Mouse (Mus musculus): ENCODE measurements at regions not wholly inside any gene's neighbourhood (a gene's known extent, or its start where the extent isn't known, plus 50 kb on each side); places are given as distances from the start of the nearest gene placed in this dataset.
"Not testable (repeated sequence)": the region's sequence is repeated elsewhere in the genome, so short reads cannot be mapped to it uniquely, and the experiment has no call there.

GRCm38 (mm10) chr16:80893761-80894160 is 306.7 kb upstream of the Ncam2 start:
- DNase-seq (ENCODE audit: low spot score in 2 of 2), result peak; percentile 45 to 92
- intact Hi-C loops (cut with DNase I), result loop anchor here (5.0 kb wide), 1 partner anchor 89 kb away; no protein-coding TSS in a partner anchor

DNA sequence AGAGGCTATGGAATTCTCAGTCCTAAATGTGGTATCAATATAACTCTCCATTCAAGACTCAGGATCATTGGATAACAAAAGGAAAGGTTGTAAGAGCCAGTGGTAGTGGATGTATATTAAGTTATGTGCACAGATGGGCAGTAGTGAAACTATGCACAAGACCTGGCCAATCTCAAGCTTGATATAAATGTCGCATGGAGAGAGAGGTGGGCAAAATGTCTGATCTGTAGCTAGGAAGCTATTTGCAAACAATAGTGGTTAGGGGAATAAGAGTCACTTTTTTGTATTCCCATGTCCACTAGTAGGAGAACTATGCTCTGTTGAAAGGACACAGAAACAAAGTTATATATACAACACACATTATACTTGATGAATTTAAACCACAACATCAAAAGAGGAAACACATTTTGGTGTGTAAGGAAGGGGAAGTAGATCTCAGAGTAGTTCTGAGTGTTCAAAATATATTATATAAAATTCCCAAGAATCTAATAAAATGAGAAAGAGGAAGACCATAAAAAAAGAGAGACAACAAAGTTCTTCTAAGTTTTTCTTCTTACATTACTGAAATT is 279.7 kb upstream of the Ncam2 start:
- DNase-seq (ENCODE audit: low spot score in 2 of 2), result no peak
- intact Hi-C loops (cut with DNase I), result no loop called here

GRCm38 (mm10) chr16:80931017-80931416 is 269.5 kb upstream of the Ncam2 start:
- no peak for DNase-seq (ENCODE audit: low spot score in 2 of 2)
- intact Hi-C loops (cut with DNase I), result no loop called here

DNA sequence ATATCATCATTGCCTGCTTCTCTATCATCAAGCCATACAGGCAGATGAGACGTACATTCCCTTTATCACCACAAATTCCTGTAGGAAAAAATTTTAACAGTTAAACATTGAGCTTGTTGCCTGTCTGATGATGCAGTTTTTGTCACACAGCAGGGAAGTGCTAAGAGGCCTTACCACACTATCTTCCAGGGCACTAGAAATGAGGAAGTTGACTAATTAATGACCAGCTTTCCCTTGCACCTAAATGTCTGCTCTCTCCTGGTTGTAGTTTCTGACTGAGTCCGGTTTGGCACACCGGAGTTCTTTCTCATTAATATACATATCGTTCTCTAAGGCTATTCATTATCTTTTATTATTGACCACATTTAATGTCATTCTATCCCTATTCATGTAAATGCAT is 269.0 kb upstream of the Ncam2 start:
- intact Hi-C loops (cut with DNase I), result no loop called here
- DNase-seq (ENCODE audit: low spot score in 2 of 2), result no peak

- intact Hi-C loops (cut with DNase I), result no loop called here
- no peak for DNase-seq (ENCODE audit: low spot score in 2 of 2)
Observed at GRCm38 (mm10) chr16:80935741-80936140, 264.8 kb upstream of the Ncam2 start.

GRCm38 (mm10) chr16:80962141-80962540 is 238.4 kb upstream of the Ncam2 start:
- intact Hi-C loops (cut with DNase I), result no loop called here
- no peak for DNase-seq (ENCODE audit: low spot score in 2 of 2)

DNA sequence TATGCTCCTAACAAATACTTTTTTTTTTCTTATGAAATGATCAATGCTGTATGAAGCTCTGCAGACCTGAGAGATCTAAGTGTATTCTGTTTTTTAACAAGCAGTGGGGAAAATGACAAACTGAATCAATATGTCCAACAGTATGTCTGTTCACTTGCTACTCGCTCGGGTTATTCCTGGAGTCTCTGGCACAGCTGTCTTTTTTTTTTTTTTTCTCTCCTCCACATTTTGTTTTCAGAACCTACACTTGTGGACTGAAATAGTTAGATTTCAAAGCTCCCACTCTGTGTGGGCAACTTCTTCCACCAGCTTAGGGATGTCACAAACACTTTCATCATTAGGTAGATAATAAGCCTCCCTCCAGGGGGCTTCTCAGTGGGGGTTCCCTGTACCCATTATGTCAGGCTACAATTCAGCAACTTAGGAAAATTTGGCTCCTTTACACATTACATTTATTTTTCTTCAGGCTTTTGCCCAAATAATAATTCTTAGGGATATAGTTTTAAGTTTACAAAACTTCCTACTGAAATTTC is 218.9 kb upstream of the Ncam2 start:
- intact Hi-C loops (cut with DNase I), result loop anchor here (5.0 kb wide), 1 partner anchor 89 kb away; no protein-coding TSS in a partner anchor
- peak; percentile 1 to 49 for DNase-seq (ENCODE audit: low spot score in 2 of 2)

DNA sequence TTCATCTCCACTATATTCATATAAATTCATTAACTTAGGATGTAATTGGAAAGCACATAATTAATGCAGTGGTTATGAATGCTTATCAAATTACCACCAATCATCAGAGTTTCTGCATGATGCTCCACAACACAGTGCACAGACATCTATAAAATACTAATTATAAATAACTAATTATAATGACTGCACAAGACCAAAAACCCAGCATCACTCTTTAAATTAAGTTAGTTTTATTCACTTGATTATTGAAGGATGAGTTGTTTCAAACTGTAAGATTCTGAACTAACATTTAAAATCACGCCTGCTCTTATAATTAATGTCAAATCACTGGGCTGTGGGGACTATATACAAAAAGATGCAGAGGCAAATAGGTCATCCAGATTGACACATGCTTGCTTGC is 212.7 kb upstream of the Ncam2 start:
- no peak for DNase-seq (ENCODE audit: low spot score in 2 of 2)
- intact Hi-C loops (cut with DNase I), result no loop called here

DNA sequence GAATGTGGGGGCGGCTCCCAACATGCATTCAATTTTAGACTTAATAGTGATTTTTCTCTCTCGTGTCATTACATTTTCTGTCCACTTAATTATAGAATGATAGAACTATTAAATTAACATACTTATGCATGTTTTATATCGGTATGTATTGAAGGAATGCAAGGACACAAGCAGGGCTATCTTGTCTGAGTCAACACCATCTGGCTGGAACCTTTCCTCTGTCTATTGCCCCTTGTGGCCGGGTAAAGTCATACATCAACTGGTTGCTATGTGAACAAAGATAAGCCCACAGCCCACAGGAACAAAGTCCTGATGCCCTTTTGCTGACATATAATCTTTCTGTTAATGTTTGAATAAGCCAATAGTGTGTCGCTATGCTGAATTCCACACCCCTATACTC is 163.7 kb upstream of the Ncam2 start:
- intact Hi-C loops (cut with DNase I); DNase-seq (ENCODE audit: low spot score in 2 of 2): not testable (repeated sequence)

DNA sequence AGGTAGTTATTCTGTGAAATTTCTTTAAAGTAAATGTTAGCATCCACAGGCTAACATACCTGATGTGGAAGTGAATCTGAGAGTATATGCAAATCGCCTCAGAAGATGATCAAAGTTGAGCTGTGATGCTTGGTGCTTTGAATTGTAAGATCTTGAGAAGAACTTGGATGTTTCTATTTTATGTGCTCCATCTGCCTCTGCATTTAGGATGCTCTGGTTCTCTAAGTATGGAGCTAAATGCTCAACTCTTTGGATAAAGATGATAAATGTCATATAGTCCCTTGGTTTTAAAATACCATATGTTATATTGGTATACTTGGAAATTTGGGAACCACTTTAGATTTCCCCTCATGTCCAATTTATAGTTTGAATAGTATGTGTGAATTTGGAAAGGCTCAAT is 159.2 kb upstream of the Ncam2 start:
- intact Hi-C loops (cut with DNase I), result no loop called here
- DNase-seq (ENCODE audit: low spot score in 2 of 2), result peak in 1 of 2 experiments; percentile 43

GRCm38 (mm10) chr16:81045686-81046085 is 154.8 kb upstream of the Ncam2 start:
- intact Hi-C loops (cut with DNase I), result no loop called here
- no peak for DNase-seq (ENCODE audit: low spot score in 2 of 2)

- no peak for DNase-seq (ENCODE audit: low spot score in 2 of 2)
- intact Hi-C loops (cut with DNase I), result no loop called here
Observed at GRCm38 (mm10) chr16:81068330-81068729, 132.2 kb upstream of the Ncam2 start.
